Mouse (Mus musculus) small intestine, adult 2 months (tissue): ENCODE measurements around the gene Slc16a6. TPM values are rescaled to one million over a fixed set of nuclear protein-coding genes. Genes with fewer than 3 reads are reported as not detected.

Experiments used
- H3K27ac ChIP-seq: fragments of 200-500 bp; 2 replicates; pipeline ENCODE4 v1.5.1; 2012; ENCODE audit warnings: low read depth, low read length, control low read depth, inconsistent platforms; ENCODE audit not compliant: insufficient read depth
- H3K27me3 ChIP-seq: fragments of 200-500 bp; 2 replicates; pipeline ENCODE4 v1.6.1; 2012; ENCODE audit warnings: mild to moderate bottlenecking, moderate library complexity, low read length, inconsistent platforms; ENCODE audit not compliant: control insufficient read depth, insufficient read depth
- H3K36me3 ChIP-seq: fragments of 200-500 bp; 2 replicates; pipeline ENCODE4 v1.6.1; 2012; ENCODE audit warnings: mild to moderate bottlenecking, low read length, control low read depth, inconsistent platforms; ENCODE audit not compliant: control insufficient read depth, insufficient read depth
- H3K4me1 ChIP-seq: fragments of 200-500 bp; 2 replicates; pipeline ENCODE4 v1.6.1; 2012; ENCODE audit warnings: low read length, inconsistent platforms, mixed read lengths; ENCODE audit not compliant: control insufficient read depth, insufficient read depth, insufficient read length
- H3K4me3 ChIP-seq: fragments of 200-500 bp; 2 replicates; pipeline ENCODE4 v1.5.1; 2012; ENCODE audit warnings: low read depth, mild to moderate bottlenecking, control low read depth, inconsistent platforms, low read length, moderate library complexity
- CTCF ChIP-seq: fragments of 200-500 bp; IDR thresholded peaks from 2 replicates; pipeline ENCODE4 v1.5.1; 2012; ENCODE audit warnings: low read depth, mild to moderate bottlenecking, control low read depth, inconsistent platforms, low read length, moderate library complexity, mixed read lengths; ENCODE audit not compliant: insufficient replicate concordance, insufficient read length; ENCODE audit errors: extremely low read depth
- POLR2A ChIP-seq: fragments of 200-500 bp; IDR thresholded peaks from 2 replicates; pipeline ENCODE4 v1.6.1; 2012; ENCODE audit warnings: low read depth, mild to moderate bottlenecking, control low read depth, inconsistent platforms, low read length, moderate library complexity
- WGBS: fragments of 180-500 bp; shearing (Covaris S2); methylation state at CpG from one replicate; pipeline ENCODE4 v1.1.7; 2018; 5-methylcytosine and 5-hydroxymethylcytosine counted together
- polyA plus RNA-seq: library from polyadenylated mRNA; depleted of rRNA; stranded (reverse); fragments of >200 nt; gene quantifications from 2 replicates; pipeline ENCODE4 v1.2.3, GENCODE M21; 2012

The Slc16a6 gene
- polyA plus RNA-seq, 1 experiment = 4.2 TPM

GRCm38 (mm10) chr11:109434233-109434798 lies 39.1 kb downstream of the Slc16a6 start:
- H3K4me3 ChIP-seq = no peak overlapping the region
- H3K27ac ChIP-seq = no peak overlapping the region
- peaks cover 5% of the 10 kb centered on the region; the same call in 1 of the 2 replicates for H3K4me1 ChIP-seq
- TF ChIP-seq POLR2A (no peak), CTCF (no peak)
- peaks cover 20% of the 10 kb centered on the region for H3K36me3 ChIP-seq
- WGBS = 86% methylated on average over 16 of the region's 16 CpGs
- H3K27me3 ChIP-seq = no peaks in the 10 kb centered on the region

- H3K4me3 ChIP-seq = no peak overlapping the region
- TF ChIP-seq POLR2A (no peak), CTCF (no peak)
- no peak overlapping the region for H3K27ac ChIP-seq
- WGBS = 95% methylated on average over 5 of the region's 5 CpGs
- peaks cover 6% of the 10 kb centered on the region; the same call in 1 of the 2 replicates for H3K4me1 ChIP-seq
- no peaks in the 10 kb centered on the region for H3K27me3 ChIP-seq
- peaks cover 7% of the 10 kb centered on the region for H3K36me3 ChIP-seq
These were observed 46.0 kb downstream of the Slc16a6 start for GRCm38 (mm10) chr11:109427353-109427752.

DNA sequence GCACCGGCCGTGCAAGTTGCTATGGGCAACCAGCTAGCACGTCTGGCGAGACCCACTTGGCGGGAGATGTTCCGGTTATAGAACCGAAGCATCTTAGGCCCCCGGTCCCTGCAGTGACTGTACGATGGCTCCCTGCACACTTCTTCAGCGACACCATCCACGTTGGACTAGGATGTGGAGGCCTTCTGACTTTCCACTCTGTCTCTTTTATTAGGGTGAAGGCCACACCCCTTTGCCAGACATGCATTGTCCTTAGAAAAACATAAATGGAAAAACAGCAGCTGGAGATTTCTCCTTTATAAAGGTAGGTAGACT lies 47.2 kb downstream of the Slc16a6 start:
- under 1% methylated on average over 11 of the region's 11 CpGs for WGBS
- TF ChIP-seq CTCF (no peak), POLR2A (no peak)
- Histone ChIP-seq H3K36me3 (peaks cover 7% of the 10 kb centered on the region), H3K4me1 (peaks cover 3% of the 10 kb centered on the region; the same call in 1 of the 2 replicates), H3K4me3 (peak overlapping the region; percentile 68), H3K27ac (peak overlapping the region; percentile 53), H3K27me3 (no peaks in the 10 kb centered on the region)

GRCm38 (mm10) chr11:109425392-109426271 lies 47.8 kb downstream of the Slc16a6 start, which contains the start of gene Amz2:
TSS of gene Amz2 (plus strand) at chr11:109425946.
- peak within 1 kb of the TSS; percentile 68 for H3K4me3 ChIP-seq
- H3K27ac ChIP-seq = peak within 1 kb of the TSS; percentile 53
- H3K4me1 ChIP-seq = peaks cover 3% of the 10 kb centered on the region
- under 1% methylated on average over 65 of the region's 65 CpGs for WGBS
- TF ChIP-seq CTCF (peak; percentile 90), POLR2A (peak; percentile 38)
- H3K27me3 ChIP-seq = no peaks in the 10 kb centered on the region
- peaks cover 6% of the 10 kb centered on the region for H3K36me3 ChIP-seq

- peaks cover 7% of the 10 kb centered on the region for H3K4me1 ChIP-seq
- TF ChIP-seq POLR2A (no peak), CTCF (no peak)
- no peak overlapping the region for H3K4me3 ChIP-seq
- WGBS = 19% methylated on average over 1 of the region's 1 CpGs
- no peaks in the 10 kb centered on the region; the same call in 1 of the 2 replicates for H3K36me3 ChIP-seq
- no peak overlapping the region for H3K27ac ChIP-seq
- H3K27me3 ChIP-seq = no peaks in the 10 kb centered on the region
These were observed 50.1 kb downstream of the Slc16a6 start for GRCm38 (mm10) chr11:109423294-109423693.

GRCm38 (mm10) chr11:109422263-109422662 lies 51.1 kb downstream of the Slc16a6 start:
- peaks cover 7% of the 10 kb centered on the region for H3K4me1 ChIP-seq
- no peaks in the 10 kb centered on the region for H3K27me3 ChIP-seq
- 98% methylated on average over 4 of the region's 4 CpGs for WGBS
- no peaks in the 10 kb centered on the region for H3K36me3 ChIP-seq
- no peak overlapping the region for H3K27ac ChIP-seq
- H3K4me3 ChIP-seq = no peak overlapping the region
- TF ChIP-seq CTCF (no peak), POLR2A (no peak)

GRCm38 (mm10) chr11:109421205-109421604 lies 52.2 kb downstream of the Slc16a6 start:
- TF ChIP-seq CTCF = no peak
- H3K27me3 ChIP-seq = no peaks in the 10 kb centered on the region
- peaks cover 7% of the 10 kb centered on the region for H3K4me1 ChIP-seq
- H3K4me3 ChIP-seq = no peak overlapping the region
- H3K27ac ChIP-seq = no peak overlapping the region
- 82% methylated on average over 5 of the region's 5 CpGs for WGBS
- no peaks in the 10 kb centered on the region for H3K36me3 ChIP-seq
